Mouse (Mus musculus): ENCODE results near the gene Gm49369. TPM values are rescaled to one million over a fixed set of nuclear protein-coding genes. Genes with fewer than 3 reads are reported as not detected.

Gm49369 gene
- 0.28 and 0.48 TPM in 2 replicates for polyA plus RNA-seq (2012; rRNA removed)

DNA sequence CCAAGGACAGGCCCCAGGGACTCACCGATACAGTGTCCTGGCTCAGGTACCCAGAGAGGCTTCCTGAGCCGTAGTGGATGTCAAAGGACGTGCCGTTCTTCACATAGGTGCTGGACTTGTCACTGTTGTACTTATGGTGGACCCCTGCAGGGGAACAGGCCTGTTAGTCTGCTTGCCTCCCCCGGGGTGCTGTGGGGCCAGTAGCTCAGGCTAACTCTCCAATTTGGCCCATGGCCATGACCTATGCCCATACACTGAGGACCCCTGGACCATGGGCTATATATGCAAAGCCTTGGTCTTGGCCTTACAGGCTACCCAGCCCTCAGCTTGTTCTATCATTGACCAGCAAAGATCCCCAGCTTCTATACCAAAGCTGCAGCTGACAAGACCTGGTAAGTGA, at the start of gene Gm49369:
TSS of gene Gm49369 (minus strand) at position 101 of the 400 bp plus-strand sequence.

DNA sequence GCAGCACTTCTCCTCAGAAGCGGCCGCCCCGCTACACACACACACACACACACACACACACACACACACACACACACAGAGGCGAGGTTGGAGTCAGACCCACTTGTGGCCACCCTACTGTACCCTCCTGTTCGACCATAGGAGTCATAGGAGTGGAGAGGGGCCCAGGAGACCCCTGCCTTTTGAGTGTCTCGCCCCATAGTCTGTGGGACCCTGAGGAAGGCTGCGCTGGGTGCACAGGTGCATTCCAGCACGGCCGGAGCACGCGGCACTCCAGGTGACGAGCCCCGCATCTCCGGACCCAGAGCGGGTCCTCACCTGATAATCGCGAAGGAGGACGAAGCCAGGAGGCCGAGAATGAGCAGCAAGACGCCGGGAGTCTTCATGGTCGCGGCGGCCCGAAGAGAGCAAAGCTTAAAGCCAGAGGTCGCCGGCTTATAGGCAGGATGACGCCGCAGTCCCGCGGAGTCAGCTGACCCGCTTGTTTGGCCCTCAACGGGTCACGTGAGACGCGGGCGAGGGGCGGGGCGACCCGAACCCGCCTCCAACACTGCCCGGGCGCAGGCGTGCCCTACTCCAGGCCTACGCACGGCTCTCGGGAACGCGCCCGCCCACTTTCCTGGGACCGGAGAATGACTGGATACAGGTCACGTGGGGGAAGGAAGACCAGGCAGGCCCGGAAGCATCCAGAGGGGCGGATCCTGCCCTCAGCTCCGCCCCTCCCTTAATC, 5.1 kb upstream of the Gm49369 start, which contains the start of gene Ctsd:
TSS of gene Ctsd (minus strand) at position 620 of the 730 bp plus-strand sequence.

DNA sequence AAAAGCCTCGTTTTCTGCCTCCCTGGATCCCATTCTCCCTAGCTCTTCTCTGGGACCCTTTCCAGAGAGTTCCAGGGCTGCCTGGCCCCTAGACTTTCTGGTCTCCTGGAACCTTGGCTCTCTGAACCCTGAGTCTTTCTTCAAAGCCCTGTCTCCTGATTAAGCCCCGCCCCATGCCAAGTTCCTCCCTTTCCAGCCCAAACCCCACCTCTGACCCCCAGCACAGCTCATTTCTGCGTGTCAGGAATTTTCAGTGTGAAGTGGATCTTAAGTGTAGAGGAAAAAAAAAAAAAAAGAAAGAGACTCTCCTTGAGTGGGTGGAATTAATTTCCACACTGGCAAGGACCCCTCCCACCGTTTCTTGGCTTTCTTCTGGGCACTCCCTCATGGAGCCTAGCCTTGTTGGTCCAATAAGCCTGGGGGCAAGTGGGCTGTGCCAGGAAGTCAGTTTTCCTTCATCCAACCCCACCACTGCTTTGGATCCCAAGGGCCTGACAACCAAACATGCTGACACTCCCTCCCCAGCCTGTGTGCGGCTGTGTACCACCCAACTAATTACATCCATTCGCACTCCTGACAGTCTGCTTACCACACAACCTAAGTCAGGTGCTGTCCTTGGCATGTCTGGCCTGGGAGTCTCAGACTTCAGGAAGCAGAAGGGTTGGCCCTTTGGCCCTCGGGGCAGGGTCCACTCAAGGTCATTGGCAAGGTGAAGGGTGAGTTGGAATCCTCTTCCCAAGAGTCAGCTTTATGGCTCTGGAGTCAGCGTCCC, 8.6 kb downstream of the Gm49369 start, which contains the start of gene Ifitm10:
TSS of gene Ifitm10 (minus strand) at position 113 of the 772 bp plus-strand sequence.

Other genes with a start within 250 kb of the Gm49369 start
- gene Gm39115, start 246.6 kb downstream of the Gm49369 start, polyA plus RNA-seq (2012; rRNA removed), result not detected in 2 replicates
- gene Gm45337, start 238.1 kb downstream of the Gm49369 start, polyA plus RNA-seq (2012; rRNA removed), result not detected in 2 replicates
- gene Gm29735, start 225.6 kb downstream of the Gm49369 start, polyA plus RNA-seq (2012; rRNA removed), result not detected in 2 replicates
- not detected in 2 replicates for gene Gm4553, start 216.9 kb downstream of the Gm49369 start, polyA plus RNA-seq (2012; rRNA removed)
- not detected in 2 replicates for gene Krtap5-2, start 206.7 kb downstream of the Gm49369 start, polyA plus RNA-seq (2012; rRNA removed)
- not detected in 2 replicates for gene Gm10153, start 192.3 kb downstream of the Gm49369 start, polyA plus RNA-seq (2012; rRNA removed)
- not detected in 2 replicates for gene Krtap5-3, start 181.3 kb downstream of the Gm49369 start, polyA plus RNA-seq (2012; rRNA removed)
- gene Gm7579, start 170.8 kb downstream of the Gm49369 start, polyA plus RNA-seq (2012; rRNA removed), result 0.13 TPM in 1 of 2 replicates, not detected in the other
- gene Krtap5-5, start 152.7 kb downstream of the Gm49369 start, polyA plus RNA-seq (2012; rRNA removed), result not detected in 2 replicates
- gene Gm40460, start 141.6 kb downstream of the Gm49369 start, polyA plus RNA-seq (2012; rRNA removed), result not detected in 2 replicates
- gene Gm2431, start 124.3 kb downstream of the Gm49369 start, polyA plus RNA-seq (2012; rRNA removed), result not detected in 2 replicates
- not detected in 2 replicates for gene Gm4559, start 108.3 kb downstream of the Gm49369 start, polyA plus RNA-seq (2012; rRNA removed)
- not detected in 2 replicates for gene Krtap5-1, start 85.5 kb downstream of the Gm49369 start, polyA plus RNA-seq (2012; rRNA removed)
- gene Krtap5-4, start 79.1 kb downstream of the Gm49369 start, polyA plus RNA-seq (2012; rRNA removed), result not detected in 2 replicates
- gene Ifitm10, start 8.9 kb downstream of the Gm49369 start, polyA plus RNA-seq (2012; rRNA removed), result 6.9 and 7.4 TPM in 2 replicates
- 186 and 196 TPM in 2 replicates for gene Ctsd, start 5.4 kb upstream of the Gm49369 start, polyA plus RNA-seq (2012; rRNA removed)
- 0.11 and 3.3 TPM in 2 replicates for gene Syt8, start 52.2 kb upstream of the Gm49369 start, polyA plus RNA-seq (2012; rRNA removed)
- 1.3 and 75.5 TPM in 2 replicates for gene Tnni2, start 59.1 kb upstream of the Gm49369 start, polyA plus RNA-seq (2012; rRNA removed)
- 7.4 and 8.8 TPM in 2 replicates for gene Lsp1, start 78.1 kb upstream of the Gm49369 start, polyA plus RNA-seq (2012; rRNA removed)
- 1.2 and 47.8 TPM in 2 replicates for gene Tnnt3, start 116.2 kb upstream of the Gm49369 start, polyA plus RNA-seq (2012; rRNA removed)
- gene Mrpl23, start 150.0 kb upstream of the Gm49369 start, polyA plus RNA-seq (2012; rRNA removed), result 107 and 117 TPM in 2 replicates

Data from central nervous system, embryonic 18 days (tissue).